Mouse (Mus musculus): Measurements from ENCODE around the gene Gse1. TPM values are rescaled to one million over a fixed set of nuclear protein-coding genes. Genes with fewer than 3 reads are reported as not detected.
A peak's percentile ranks its signal among the peaks of the same experiment; 100 is the strongest.

Gene Gse1
- polyA plus RNA-seq, 1 experiment from 2014 or later = 17.8 TPM

GRCm38 (mm10) chr8:120308553-120308952 is 80.3 kb downstream of the Gse1 start:
- Histone ChIP-seq H3K36me3 (ENCODE audit: control insufficient read depth, insufficient read depth, low read length) (no peaks in the 10 kb centered on the region), H3K9me3 (ENCODE audit: control insufficient read depth, low read length) (no peaks in the 10 kb centered on the region), H3K4me2 (replicated peaks; ENCODE audit: low read depth, low read length) (no peak overlapping the region), H3K27me3 (ENCODE audit: control insufficient read depth, insufficient read depth, low read length) (0 out of 2 replicates have a peak, but pooled peaks cover 4% of the 10 kb centered on the region), H3K4me1 (replicated peaks; ENCODE audit: control insufficient read depth, insufficient read depth, low read length) (peaks cover 37% of the 10 kb centered on the region), H3K9ac (ENCODE audit: low read depth, low read length) (no peak overlapping the region), H3K27ac (ENCODE audit: low read depth, low read length) (peak overlapping the region; percentile 67), H3K4me3 (ENCODE audit: low read depth, low read length) (no peak overlapping the region)
- ATAC-seq (ENCODE audit: low FRiP score) (no peak), DNase-seq (ENCODE audit: low spot score) (no peak)
- WGBS = 55% methylated on average over 9 of the region's 9 CpGs

GRCm38 (mm10) chr8:120309326-120309725 is 81.1 kb downstream of the Gse1 start:
- no peak overlapping the region for H3K9ac ChIP-seq (ENCODE audit: low read depth, low read length)
- no peaks in the 10 kb centered on the region for H3K9me3 ChIP-seq (ENCODE audit: control insufficient read depth, low read length)
- H3K36me3 ChIP-seq (ENCODE audit: control insufficient read depth, insufficient read depth, low read length) = no peaks in the 10 kb centered on the region
- H3K4me1 ChIP-seq (replicated peaks; ENCODE audit: control insufficient read depth, insufficient read depth, low read length) = peaks cover 30% of the 10 kb centered on the region
- H3K4me2 ChIP-seq (replicated peaks; ENCODE audit: low read depth, low read length) = no peak overlapping the region
- H3K4me3 ChIP-seq (ENCODE audit: low read depth, low read length) = no peak overlapping the region
- H3K27me3 ChIP-seq (ENCODE audit: control insufficient read depth, insufficient read depth, low read length) = peaks cover 2% of the 10 kb centered on the region; the same call in 1 of the 2 replicates
- peak; percentile 52; the same call in 1 of the 2 replicates for ATAC-seq (ENCODE audit: low FRiP score)
- peak overlapping the region; percentile 37; the same call in 1 of the 2 replicates for H3K27ac ChIP-seq (ENCODE audit: low read depth, low read length)
- DNase-seq (ENCODE audit: low spot score) = peak; percentile 62
- 45% methylated on average over 18 of the region's 18 CpGs for WGBS

GRCm38 (mm10) chr8:120310063-120310462 is 81.8 kb downstream of the Gse1 start:
- H3K36me3 ChIP-seq (ENCODE audit: control insufficient read depth, insufficient read depth, low read length) = no peaks in the 10 kb centered on the region
- H3K27me3 ChIP-seq (ENCODE audit: control insufficient read depth, insufficient read depth, low read length) = peaks cover 2% of the 10 kb centered on the region; the same call in 1 of the 2 replicates
- H3K9ac ChIP-seq (ENCODE audit: low read depth, low read length) = no peak overlapping the region
- no peak for ATAC-seq (ENCODE audit: low FRiP score)
- H3K9me3 ChIP-seq (ENCODE audit: control insufficient read depth, low read length) = no peaks in the 10 kb centered on the region
- peak overlapping the region; percentile 37; the same call in 1 of the 2 replicates for H3K27ac ChIP-seq (ENCODE audit: low read depth, low read length)
- 78% methylated on average over 5 of the region's 5 CpGs for WGBS
- H3K4me3 ChIP-seq (ENCODE audit: low read depth, low read length) = no peak overlapping the region
- DNase-seq (ENCODE audit: low spot score) = no peak
- H3K4me1 ChIP-seq (replicated peaks; ENCODE audit: control insufficient read depth, insufficient read depth, low read length) = peaks cover 25% of the 10 kb centered on the region
- H3K4me2 ChIP-seq (replicated peaks; ENCODE audit: low read depth, low read length) = no peak overlapping the region

- no peaks in the 10 kb centered on the region for H3K9me3 ChIP-seq (ENCODE audit: control insufficient read depth, low read length)
- no peak overlapping the region for H3K4me2 ChIP-seq (replicated peaks; ENCODE audit: low read depth, low read length)
- 86% methylated on average over 4 of the region's 4 CpGs for WGBS
- ATAC-seq (ENCODE audit: low FRiP score) (no peak), DNase-seq (ENCODE audit: low spot score) (no peak)
- H3K4me3 ChIP-seq (ENCODE audit: low read depth, low read length) = no peak overlapping the region
- H3K27me3 ChIP-seq (ENCODE audit: control insufficient read depth, insufficient read depth, low read length) = peaks cover 2% of the 10 kb centered on the region; the same call in 1 of the 2 replicates
- no peak overlapping the region for H3K27ac ChIP-seq (ENCODE audit: low read depth, low read length)
- no peak overlapping the region for H3K9ac ChIP-seq (ENCODE audit: low read depth, low read length)
- H3K4me1 ChIP-seq (replicated peaks; ENCODE audit: control insufficient read depth, insufficient read depth, low read length) = peaks cover 20% of the 10 kb centered on the region
- H3K36me3 ChIP-seq (ENCODE audit: control insufficient read depth, insufficient read depth, low read length) = no peaks in the 10 kb centered on the region
Observed at GRCm38 (mm10) chr8:120312452-120312851, 84.2 kb downstream of the Gse1 start.

- 65% methylated on average over 3 of the region's 3 CpGs for WGBS
- ATAC-seq (ENCODE audit: low FRiP score) (no peak), DNase-seq (ENCODE audit: low spot score) (no peak)
- Histone ChIP-seq H3K27ac (ENCODE audit: low read depth, low read length) (no peak overlapping the region), H3K4me1 (replicated peaks; ENCODE audit: control insufficient read depth, insufficient read depth, low read length) (peaks cover 14% of the 10 kb centered on the region), H3K9me3 (ENCODE audit: control insufficient read depth, low read length) (no peaks in the 10 kb centered on the region), H3K27me3 (ENCODE audit: control insufficient read depth, insufficient read depth, low read length) (peaks cover 2% of the 10 kb centered on the region; the same call in 1 of the 2 replicates), H3K9ac (ENCODE audit: low read depth, low read length) (no peak overlapping the region), H3K4me2 (replicated peaks; ENCODE audit: low read depth, low read length) (no peak overlapping the region), H3K4me3 (ENCODE audit: low read depth, low read length) (no peak overlapping the region), H3K36me3 (ENCODE audit: control insufficient read depth, insufficient read depth, low read length) (no peaks in the 10 kb centered on the region)
Observed at GRCm38 (mm10) chr8:120313674-120314073, 85.4 kb downstream of the Gse1 start.

- peaks cover 2% of the 10 kb centered on the region; the same call in 1 of the 2 replicates for H3K27me3 ChIP-seq (ENCODE audit: control insufficient read depth, insufficient read depth, low read length)
Observed at GRCm38 (mm10) chr8:120314932-120315331, 86.7 kb downstream of the Gse1 start.

GRCm38 (mm10) chr8:120315644-120316043 is 87.4 kb downstream of the Gse1 start:
- Histone ChIP-seq H3K27ac (ENCODE audit: low read depth, low read length) (no peak overlapping the region), H3K27me3 (ENCODE audit: control insufficient read depth, insufficient read depth, low read length) (peaks cover 2% of the 10 kb centered on the region; the same call in 1 of the 2 replicates), H3K9ac (ENCODE audit: low read depth, low read length) (no peak overlapping the region), H3K4me3 (ENCODE audit: low read depth, low read length) (no peak overlapping the region), H3K4me2 (replicated peaks; ENCODE audit: low read depth, low read length) (no peak overlapping the region), H3K36me3 (ENCODE audit: control insufficient read depth, insufficient read depth, low read length) (no peaks in the 10 kb centered on the region), H3K4me1 (replicated peaks; ENCODE audit: control insufficient read depth, insufficient read depth, low read length) (peaks cover under 1% of the 10 kb centered on the region; the same call in 1 of the 2 replicates), H3K9me3 (ENCODE audit: control insufficient read depth, low read length) (no peaks in the 10 kb centered on the region)
- 91% methylated on average over 4 of the region's 4 CpGs for WGBS
- ATAC-seq (ENCODE audit: low FRiP score) (no peak), DNase-seq (ENCODE audit: low spot score) (no peak)

More at GRCm38 (mm10) chr8:120314932-120315331, 86.7 kb downstream of the Gse1 start:
- no peak overlapping the region for H3K4me3 ChIP-seq (ENCODE audit: low read depth, low read length)
- no peak overlapping the region for H3K27ac ChIP-seq (ENCODE audit: low read depth, low read length)
- ATAC-seq (ENCODE audit: low FRiP score) = no peak
- no peak overlapping the region for H3K9ac ChIP-seq (ENCODE audit: low read depth, low read length)
- H3K4me2 ChIP-seq (replicated peaks; ENCODE audit: low read depth, low read length) = no peak overlapping the region
- H3K36me3 ChIP-seq (ENCODE audit: control insufficient read depth, insufficient read depth, low read length) = no peaks in the 10 kb centered on the region
- DNase-seq (ENCODE audit: low spot score) = no peak
- H3K4me1 ChIP-seq (replicated peaks; ENCODE audit: control insufficient read depth, insufficient read depth, low read length) = peaks cover 8% of the 10 kb centered on the region
- no peaks in the 10 kb centered on the region for H3K9me3 ChIP-seq (ENCODE audit: control insufficient read depth, low read length)
- WGBS = 82% methylated on average over 5 of the region's 5 CpGs

GRCm38 (mm10) chr8:120316707-120317106 is 88.5 kb downstream of the Gse1 start:
- no peaks in the 10 kb centered on the region; the same call in 1 of the 2 replicates for H3K27me3 ChIP-seq (ENCODE audit: control insufficient read depth, insufficient read depth, low read length)
- WGBS = 91% methylated on average over 7 of the region's 7 CpGs
- H3K9ac ChIP-seq (ENCODE audit: low read depth, low read length) = no peak overlapping the region
- no peak overlapping the region for H3K4me2 ChIP-seq (replicated peaks; ENCODE audit: low read depth, low read length)
- ATAC-seq (ENCODE audit: low FRiP score) (no peak), DNase-seq (ENCODE audit: low spot score) (no peak)
- no peak overlapping the region for H3K4me3 ChIP-seq (ENCODE audit: low read depth, low read length)
- H3K27ac ChIP-seq (ENCODE audit: low read depth, low read length) = no peak overlapping the region
- no peaks in the 10 kb centered on the region for H3K9me3 ChIP-seq (ENCODE audit: control insufficient read depth, low read length)
- H3K4me1 ChIP-seq (replicated peaks; ENCODE audit: control insufficient read depth, insufficient read depth, low read length) = no peaks in the 10 kb centered on the region
- H3K36me3 ChIP-seq (ENCODE audit: control insufficient read depth, insufficient read depth, low read length) = no peaks in the 10 kb centered on the region

GRCm38 (mm10) chr8:120317118-120317824 is 89.0 kb downstream of the Gse1 start:
- Histone ChIP-seq H3K27me3 (ENCODE audit: control insufficient read depth, insufficient read depth, low read length) (no peaks in the 10 kb centered on the region; the same call in 1 of the 2 replicates), H3K27ac (ENCODE audit: low read depth, low read length) (no peak overlapping the region), H3K4me2 (replicated peaks; ENCODE audit: low read depth, low read length) (no peak overlapping the region), H3K9ac (ENCODE audit: low read depth, low read length) (no peak overlapping the region; the same call in 1 of the 2 replicates), H3K4me3 (ENCODE audit: low read depth, low read length) (no peak overlapping the region), H3K4me1 (replicated peaks; ENCODE audit: control insufficient read depth, insufficient read depth, low read length) (peaks cover 4% of the 10 kb centered on the region; the same call in 1 of the 2 replicates), H3K9me3 (ENCODE audit: control insufficient read depth, low read length) (no peaks in the 10 kb centered on the region), H3K36me3 (ENCODE audit: control insufficient read depth, insufficient read depth, low read length) (no peaks in the 10 kb centered on the region)
- DNase-seq (ENCODE audit: low spot score) = no peak
- 91% methylated on average over 21 of the region's 21 CpGs for WGBS
- ATAC-seq (ENCODE audit: low FRiP score) = no peak

Measured in hindbrain, embryonic 11.5 days (tissue).